Mouse (Mus musculus) midbrain, embryonic 16.5 days (tissue): Measurements from ENCODE around the gene Itga5. TPM values are rescaled to one million over a fixed set of nuclear protein-coding genes. Genes with fewer than 3 reads are reported as not detected.

Experiments used
- ATAC-seq: fragments of 200-750 bp; cut with Nextera tagmentation; 2 replicates; pipeline ENCODE4 v1.8.0; 2017; ENCODE audit warnings: moderate TSS enrichment
- H3K27ac ChIP-seq: fragments of 300-500 bp; sonication (generic); 2 replicates; pipeline ENCODE4 v1.5.1; 2014; ENCODE audit warnings: mild to moderate bottlenecking, low read length, mixed read lengths
- H3K27me3 ChIP-seq: fragments of 300-500 bp; sonication (generic); 2 replicates; pipeline ENCODE4 v1.6.1; 2014; ENCODE audit warnings: low read depth, low read length, mixed read lengths; ENCODE audit not compliant: control insufficient read depth, insufficient read depth
- H3K36me3 ChIP-seq: fragments of 300-500 bp; sonication (generic); 2 replicates; pipeline ENCODE4 v1.6.1; 2014; ENCODE audit warnings: mild to moderate bottlenecking, low read length, moderate library complexity, mixed read lengths; ENCODE audit not compliant: control insufficient read depth, insufficient read depth
- H3K4me1 ChIP-seq: fragments of 300-500 bp; sonication (generic); 2 replicates; pipeline ENCODE4 v1.6.1; 2014; ENCODE audit warnings: mild to moderate bottlenecking, low read length, mixed read lengths; ENCODE audit not compliant: control insufficient read depth, insufficient read depth
- H3K4me2 ChIP-seq: fragments of 300-500 bp; sonication (generic); 2 replicates; pipeline ENCODE4 v1.6.1; 2014; ENCODE audit warnings: mild to moderate bottlenecking, low read length, mixed read lengths
- H3K4me3 ChIP-seq: fragments of 300-500 bp; sonication (generic); 2 replicates; pipeline ENCODE4 v1.5.1; 2014; ENCODE audit warnings: low read depth, mild to moderate bottlenecking, low read length, moderate library complexity, mixed read lengths
- H3K9ac ChIP-seq: fragments of 300-500 bp; sonication (generic); 2 replicates; pipeline ENCODE4 v1.6.1; 2014; ENCODE audit warnings: low read depth, low read length, mixed read lengths
- H3K9me3 ChIP-seq: fragments of 300-500 bp; sonication (generic); replicated peaks from 2 replicates; pipeline ENCODE4 v1.6.1; 2014; ENCODE audit warnings: mild to moderate bottlenecking, low read length, mixed read lengths; ENCODE audit not compliant: control insufficient read depth, poor library complexity, severe bottlenecking
- WGBS: fragments of 180-500 bp; shearing (Covaris S2); extraction: QIAGEN DNeasy Blood & Tissue Kit; methylation state at CpG from one replicate; pipeline ENCODE4 v1.1.7; 2014; 5-methylcytosine and 5-hydroxymethylcytosine counted together
- polyA plus RNA-seq: library from polyadenylated mRNA; unstranded; fragments of >200 nt; fragmentation: Nextera tagmentation; extraction: Ambion mirVana; gene quantifications from 2 replicates; pipeline ENCODE4 v1.2.1, GENCODE M21; 2015

The Itga5 gene
- polyA plus RNA-seq, 1 experiment from 2014 or later: 5.8 TPM

GRCm38 (mm10) chr15:103378665-103379356 is 12.2 kb upstream of the Itga5 start:
- Histone ChIP-seq H3K4me3 (no peak overlapping the region), H3K4me2 (no peak overlapping the region), H3K9ac (no peak overlapping the region), H3K27ac (no peak overlapping the region), H3K36me3 (no peaks in the 10 kb centered on the region), H3K27me3 (no peaks in the 10 kb centered on the region), H3K9me3 (no peaks in the 10 kb centered on the region), H3K4me1 (no peaks in the 10 kb centered on the region)
- no peak for ATAC-seq
- WGBS: 56% methylated on average over 3 of the region's 3 CpGs

- no peak for ATAC-seq
- Histone ChIP-seq H3K9ac (no peak overlapping the region), H3K27ac (no peak overlapping the region), H3K27me3 (no peaks in the 10 kb centered on the region), H3K4me1 (no peaks in the 10 kb centered on the region), H3K4me2 (no peak overlapping the region), H3K9me3 (no peaks in the 10 kb centered on the region), H3K36me3 (no peaks in the 10 kb centered on the region), H3K4me3 (no peak overlapping the region)
- WGBS: 63% methylated on average over 3 of the region's 3 CpGs
Observed at GRCm38 (mm10) chr15:103377752-103378664, 11.4 kb upstream of the Itga5 start.

- no peaks in the 10 kb centered on the region for H3K27me3 ChIP-seq
- H3K4me1 ChIP-seq: no peaks in the 10 kb centered on the region
- ATAC-seq: no peak
- no peak overlapping the region for H3K9ac ChIP-seq
- no peaks in the 10 kb centered on the region for H3K9me3 ChIP-seq
- no peak overlapping the region for H3K4me3 ChIP-seq
- WGBS: 67% methylated on average over 8 of the region's 8 CpGs
- no peak overlapping the region for H3K4me2 ChIP-seq
- H3K27ac ChIP-seq: no peak overlapping the region
- no peaks in the 10 kb centered on the region for H3K36me3 ChIP-seq
Observed at GRCm38 (mm10) chr15:103376837-103377269, 10.3 kb upstream of the Itga5 start.

- Histone ChIP-seq H3K27ac (no peak overlapping the region), H3K36me3 (no peaks in the 10 kb centered on the region), H3K9me3 (no peaks in the 10 kb centered on the region), H3K4me2 (no peak overlapping the region), H3K9ac (no peak overlapping the region), H3K27me3 (no peaks in the 10 kb centered on the region), H3K4me3 (no peak overlapping the region), H3K4me1 (no peaks in the 10 kb centered on the region)
- WGBS: 80% methylated on average over 4 of the region's 4 CpGs
- ATAC-seq: no peak
Observed at GRCm38 (mm10) chr15:103375112-103375800, 8.7 kb upstream of the Itga5 start.

GRCm38 (mm10) chr15:103372461-103372860 is 5.9 kb upstream of the Itga5 start:
- Histone ChIP-seq H3K27ac (no peak overlapping the region), H3K36me3 (no peaks in the 10 kb centered on the region), H3K27me3 (peaks cover under 1% of the 10 kb centered on the region; the same call in 1 of the 2 replicates), H3K4me2 (no peak overlapping the region), H3K4me1 (no peaks in the 10 kb centered on the region), H3K9me3 (no peaks in the 10 kb centered on the region), H3K4me3 (no peak overlapping the region), H3K9ac (no peak overlapping the region)
- ATAC-seq: no peak

GRCm38 (mm10) chr15:103371741-103372140 is 5.2 kb upstream of the Itga5 start:
- no peaks in the 10 kb centered on the region for H3K9me3 ChIP-seq
- H3K4me3 ChIP-seq: no peak overlapping the region
- peaks cover 3% of the 10 kb centered on the region; the same call in 1 of the 2 replicates for H3K27me3 ChIP-seq
- H3K27ac ChIP-seq: no peak overlapping the region
- 100% methylated on average over 1 of the region's 1 CpGs for WGBS
- no peak overlapping the region for H3K9ac ChIP-seq
- no peaks in the 10 kb centered on the region for H3K36me3 ChIP-seq
- ATAC-seq: no peak
- peaks cover 3% of the 10 kb centered on the region; the same call in 1 of the 2 replicates for H3K4me1 ChIP-seq
- H3K4me2 ChIP-seq: no peak overlapping the region

- H3K27me3 ChIP-seq: peaks cover 3% of the 10 kb centered on the region; the same call in 1 of the 2 replicates
- no peak overlapping the region for H3K27ac ChIP-seq
- H3K4me3 ChIP-seq: no peak overlapping the region
- no peak overlapping the region for H3K4me2 ChIP-seq
- 53% methylated on average over 2 of the region's 2 CpGs for WGBS
- no peaks in the 10 kb centered on the region for H3K9me3 ChIP-seq
- no peak overlapping the region for H3K9ac ChIP-seq
- no peaks in the 10 kb centered on the region for H3K36me3 ChIP-seq
- no peak for ATAC-seq
- H3K4me1 ChIP-seq: peaks cover 7% of the 10 kb centered on the region
Observed at GRCm38 (mm10) chr15:103371208-103371607, 4.6 kb upstream of the Itga5 start.

- H3K4me2 ChIP-seq: no peak overlapping the region
- H3K36me3 ChIP-seq: no peaks in the 10 kb centered on the region
- H3K9ac ChIP-seq: no peak overlapping the region
- H3K4me1 ChIP-seq: peaks cover 12% of the 10 kb centered on the region
- ATAC-seq: no peak
- H3K27ac ChIP-seq: no peak overlapping the region
- 66% methylated on average over 4 of the region's 4 CpGs for WGBS
- H3K9me3 ChIP-seq: no peaks in the 10 kb centered on the region
- H3K27me3 ChIP-seq: peaks cover 3% of the 10 kb centered on the region; the same call in 1 of the 2 replicates
- no peak overlapping the region for H3K4me3 ChIP-seq
Observed at GRCm38 (mm10) chr15:103370462-103370861, 3.9 kb upstream of the Itga5 start.
